Mouse (Mus musculus) regulatory T cell (primary cell): ENCODE measurements around the gene Sgsh.
"Not testable (repeated sequence)": the region's sequence is repeated elsewhere in the genome, so short reads cannot be mapped to it uniquely, and the experiment has no call there.

Experiments
- in situ Hi-C: fragments of 300-600 bp; cut with MboI, MseI; formaldehyde crosslinking; loops from one replicate; pipeline ENCODE4 v1.15.1; 2025; ENCODE audit warnings: high pct_unique_total_duplicates

Sgsh gene

DNA sequence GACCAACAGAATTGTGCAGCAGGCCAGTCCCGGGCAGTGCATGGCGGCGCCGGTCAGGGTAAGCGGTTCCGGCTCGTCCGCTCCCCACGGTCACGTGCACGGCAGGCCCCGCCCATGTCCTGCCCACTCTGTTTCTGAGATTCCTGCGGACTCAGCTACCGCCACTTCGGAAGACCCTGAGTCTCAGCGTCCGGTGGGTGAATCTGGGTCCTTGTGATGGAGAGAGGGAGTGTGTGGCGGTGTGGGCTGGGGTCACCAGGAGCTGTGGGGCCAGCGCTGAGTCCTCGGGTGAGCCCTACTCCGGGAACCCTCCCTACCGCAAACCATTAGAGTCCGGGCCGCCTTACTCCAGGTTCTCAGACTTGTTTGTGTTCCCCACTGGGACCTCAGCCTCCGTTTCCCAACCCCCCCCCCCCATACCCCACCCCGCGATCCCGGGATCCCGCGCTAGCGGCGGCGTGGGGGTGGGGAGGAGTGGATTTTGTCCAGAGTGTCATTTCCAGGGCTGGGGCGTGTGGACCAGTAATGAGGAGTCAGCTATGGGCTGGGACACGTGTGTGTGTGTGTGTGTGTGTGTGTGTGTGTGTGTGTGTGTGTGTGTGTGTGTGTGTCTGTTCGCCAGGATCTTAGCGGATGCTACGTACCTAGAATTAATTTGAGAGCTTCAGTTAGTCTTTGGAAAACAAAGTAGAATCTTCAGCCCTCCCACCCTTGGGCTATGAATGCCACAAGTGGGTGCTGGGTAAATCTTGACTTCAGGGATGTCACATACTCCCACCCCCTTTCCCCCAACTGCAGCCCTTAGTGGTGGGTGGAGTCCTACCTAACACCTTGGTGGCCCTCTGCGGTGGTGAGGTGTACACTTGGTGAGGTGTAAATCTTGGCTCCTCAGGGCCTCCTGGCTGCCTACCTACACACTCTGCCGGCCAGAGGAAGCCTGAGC lies at the start of gene Sgsh, which contains the start of gene Slc26a11:
Sgsh (minus strand) TSS at position 94 of the 943 bp plus-strand sequence.
Slc26a11 (plus strand) TSS at position 115 of the 943 bp plus-strand sequence.
- in situ Hi-C loops, result no loop called here

DNA sequence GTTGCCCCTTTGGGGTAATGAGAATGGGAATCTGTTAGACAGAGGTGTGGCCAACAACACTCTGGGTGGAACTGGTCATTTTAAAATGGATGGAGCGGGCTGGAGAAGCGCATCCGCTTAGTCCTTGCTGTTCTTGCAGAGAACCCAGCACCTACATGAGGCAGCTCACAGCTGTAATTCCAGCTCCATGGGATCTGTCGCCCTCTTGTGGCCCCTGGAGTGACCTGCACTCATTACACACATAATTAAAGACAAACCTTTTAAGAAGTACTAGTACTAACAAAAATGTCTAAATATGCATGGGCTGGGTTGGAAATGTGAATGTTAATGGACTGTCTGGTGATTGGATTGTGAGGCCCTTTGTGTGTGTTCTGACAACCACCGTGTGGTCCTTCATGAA lies 49.3 kb upstream of the Sgsh start:
- in situ Hi-C loops, result loop anchor here (5.0 kb wide), 1 partner anchor 72 kb away; no protein-coding TSS in a partner anchor

DNA sequence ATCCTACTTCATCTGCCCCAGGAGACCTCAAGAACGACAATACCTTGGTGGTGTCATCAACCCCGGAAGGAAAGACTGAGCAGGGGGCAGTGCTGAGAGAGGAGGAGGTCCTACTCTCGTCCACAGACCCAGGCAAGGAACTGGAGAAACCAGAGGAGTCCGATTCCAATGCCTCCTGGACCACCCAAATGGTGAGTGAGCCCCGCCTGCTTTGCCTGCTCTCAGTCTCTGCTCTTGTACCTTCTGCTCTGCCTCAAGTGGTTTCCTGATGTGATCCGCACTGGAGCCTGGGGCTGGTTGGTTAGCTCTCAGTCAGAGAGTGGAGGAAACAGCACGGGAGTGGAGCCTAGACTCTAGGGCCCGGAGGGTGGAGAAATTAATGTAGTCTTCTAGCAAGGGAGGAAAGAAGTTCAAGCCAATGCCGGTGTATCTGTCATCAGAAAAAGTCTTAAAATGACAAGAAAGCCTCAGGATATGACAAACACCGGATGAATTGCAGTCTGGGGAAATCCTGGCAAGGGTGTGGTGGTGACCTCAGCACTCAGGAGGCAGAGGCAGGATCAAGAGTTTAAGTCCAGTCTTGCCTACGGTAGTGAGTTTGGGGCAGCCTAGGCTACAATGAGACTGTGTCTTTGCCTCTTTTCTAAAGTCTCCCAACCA lies 47.3 kb upstream of the Sgsh start:
- in situ Hi-C loops, result no loop called here

DNA sequence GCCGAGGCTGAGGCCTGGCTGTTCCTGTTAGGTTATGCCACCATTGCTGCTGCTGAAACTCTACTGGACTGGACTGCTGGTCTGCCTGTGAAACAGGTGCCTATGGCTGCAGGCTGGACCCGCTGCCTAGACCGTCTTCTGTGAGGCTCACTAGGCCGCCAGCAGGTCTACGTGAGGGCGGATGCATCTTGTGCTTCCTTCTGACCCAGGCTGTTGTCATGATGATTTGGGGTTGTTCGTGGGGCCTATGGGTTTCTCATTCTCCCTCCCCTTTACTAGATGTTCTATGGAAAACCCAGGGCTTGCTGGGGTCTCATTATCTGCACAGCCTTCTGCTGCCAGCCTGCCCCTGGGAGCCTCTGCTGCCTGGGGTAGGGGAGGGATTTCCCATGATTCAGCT lies 41.1 kb upstream of the Sgsh start:
- in situ Hi-C loops, result loop anchor here (5.0 kb wide), 1 partner anchor 34 kb away; no protein-coding TSS in a partner anchor

DNA sequence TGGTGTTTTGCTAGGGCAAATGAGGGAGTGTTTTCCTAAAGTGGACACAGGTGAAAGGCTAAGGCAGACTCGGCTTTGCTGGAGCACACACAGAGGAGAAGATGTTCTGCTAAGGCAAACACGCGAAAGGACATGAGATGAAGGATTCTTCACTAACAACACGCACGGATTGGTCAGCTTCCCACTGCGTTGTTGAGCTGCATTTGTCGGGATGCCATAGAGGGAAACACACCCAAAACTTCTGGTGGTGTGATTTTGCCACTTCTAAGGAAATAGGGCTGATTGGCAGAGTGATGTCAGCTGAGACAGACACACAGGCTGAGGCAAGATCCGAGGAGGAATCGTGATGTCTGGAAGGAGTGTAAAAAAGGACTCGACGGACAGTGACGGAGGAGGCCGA lies 40.6 kb upstream of the Sgsh start:
- in situ Hi-C loops, result loop anchor here (5.0 kb wide), 1 partner anchor 34 kb away; no protein-coding TSS in a partner anchor

DNA sequence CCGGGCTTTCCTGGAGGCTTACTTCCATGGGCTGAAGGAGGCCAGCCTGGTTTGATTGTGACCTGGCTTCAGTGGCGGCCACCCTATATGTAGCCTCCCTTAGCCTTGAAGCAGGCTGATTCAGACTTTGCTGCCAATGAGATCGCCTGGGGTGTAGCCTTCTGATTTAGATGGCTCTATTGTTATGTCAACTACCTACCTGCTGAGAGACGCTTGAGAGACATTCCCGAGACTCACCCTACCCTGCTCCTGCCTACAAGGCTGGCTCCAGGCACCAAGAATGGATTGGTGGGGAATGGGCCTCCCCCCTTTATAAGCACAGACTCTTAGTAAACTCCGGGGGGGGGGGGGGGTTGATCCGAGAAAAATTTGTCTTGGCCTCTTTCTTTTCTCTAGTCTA lies 40.1 kb upstream of the Sgsh start:
- in situ Hi-C loops, result loop anchor here (5.0 kb wide), 1 partner anchor 33 kb away; no protein-coding TSS in a partner anchor

DNA sequence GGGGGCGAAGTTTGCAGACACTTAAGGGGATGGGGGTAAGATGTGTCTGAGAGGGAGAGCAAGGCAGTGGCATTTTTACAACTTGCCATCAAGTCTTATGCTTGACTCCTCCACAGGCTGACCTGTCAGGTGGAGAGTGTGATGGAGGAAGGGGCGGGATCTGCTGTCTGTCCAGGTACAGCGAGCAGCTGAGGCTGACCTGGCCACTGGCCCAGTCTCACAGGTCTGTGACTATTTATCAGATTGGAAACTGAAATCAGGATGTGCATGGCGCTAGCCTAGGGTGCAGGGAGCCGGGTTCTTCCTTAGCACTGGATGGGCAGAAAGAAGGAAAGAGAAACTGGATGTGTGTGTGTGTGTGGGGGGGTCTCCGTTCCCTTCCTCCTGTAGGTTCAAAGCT lies 38.9 kb upstream of the Sgsh start:
- in situ Hi-C loops, result no loop called here

DNA sequence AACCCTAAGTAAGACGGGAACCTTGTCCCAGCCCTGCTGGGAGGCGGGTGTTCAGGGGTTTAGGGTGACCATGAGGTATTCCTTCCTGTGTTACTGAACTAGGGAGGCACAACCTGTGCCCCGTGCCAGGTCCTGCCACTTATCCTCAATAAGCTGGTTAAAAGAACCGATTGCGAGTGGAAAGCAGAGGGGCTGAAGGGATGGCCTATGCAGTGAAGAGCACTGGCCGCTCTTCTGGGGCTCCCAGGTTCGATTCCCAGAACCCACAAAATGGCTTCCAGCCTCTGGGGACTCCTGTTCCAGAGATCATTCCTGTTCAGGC lies 38.1 kb upstream of the Sgsh start:
- in situ Hi-C loops, result no loop called here

DNA sequence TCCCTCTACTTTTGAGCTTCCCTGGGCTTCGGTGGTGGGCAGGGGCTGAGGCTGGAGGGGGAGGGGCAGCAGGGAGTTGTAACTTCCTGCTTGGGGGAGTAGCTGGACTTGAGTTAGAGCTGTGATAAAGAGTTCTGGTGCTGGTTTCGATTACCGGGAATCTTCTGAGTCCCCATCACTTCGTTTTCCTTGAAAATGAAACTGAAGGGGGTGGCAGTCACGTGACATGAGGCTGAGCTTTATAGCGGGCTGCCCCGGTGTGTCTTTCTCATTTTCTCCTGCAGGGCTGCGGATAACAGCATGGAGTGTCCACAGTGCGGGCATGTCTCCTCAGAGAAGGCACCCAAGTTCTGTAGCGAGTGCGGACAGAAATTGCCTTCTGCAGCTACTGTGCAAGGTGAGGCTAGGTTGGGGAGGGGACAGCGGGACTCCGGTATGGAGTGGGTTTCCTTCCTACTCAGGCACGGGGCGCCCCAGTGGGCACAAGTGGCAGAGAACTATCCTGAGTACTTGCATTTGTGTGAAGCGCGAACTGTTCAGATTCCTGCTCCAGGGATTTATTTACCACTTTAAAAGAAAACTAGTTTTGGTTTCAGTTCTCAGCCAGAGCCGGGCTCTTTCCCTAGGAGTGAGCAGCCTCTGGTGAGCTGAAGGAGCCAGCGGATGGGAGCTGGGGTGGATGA lies 37.6 kb upstream of the Sgsh start, which contains the start of gene Rnf213:
Rnf213 (plus strand) TSS at position 301 of the 683 bp plus-strand sequence.
- in situ Hi-C loops, result no loop called here

DNA sequence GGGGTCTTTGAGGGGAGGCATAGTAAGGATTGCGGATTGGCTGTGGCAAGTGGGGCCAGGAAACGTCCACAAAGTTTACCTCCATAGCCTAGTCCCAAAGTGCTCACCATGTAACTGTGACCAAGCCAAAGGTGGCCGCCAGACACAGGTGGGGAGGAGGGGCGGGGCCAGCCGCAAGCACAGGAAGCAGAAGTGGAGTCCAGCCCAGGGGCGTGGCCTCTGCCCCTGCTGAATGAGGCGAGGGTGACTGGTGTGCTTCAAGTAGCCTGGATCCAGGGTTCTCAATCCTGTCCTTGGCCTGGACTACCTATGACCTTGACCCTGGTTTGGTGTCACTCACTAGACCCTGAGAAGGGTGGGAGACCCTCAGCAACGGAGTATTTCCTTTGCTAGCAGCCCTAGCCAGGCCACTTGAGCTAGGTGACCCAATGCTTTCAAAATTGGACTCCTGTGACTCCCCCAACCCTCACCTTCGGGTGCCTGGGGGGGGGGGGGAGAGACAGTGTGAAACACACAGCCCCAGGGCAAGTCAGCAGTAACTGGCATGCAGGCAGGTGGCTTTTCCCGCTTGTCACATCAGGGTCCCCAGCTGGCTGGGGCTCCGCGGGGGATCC lies 36.8 kb upstream of the Sgsh start:
- in situ Hi-C loops, result no loop called here

DNA sequence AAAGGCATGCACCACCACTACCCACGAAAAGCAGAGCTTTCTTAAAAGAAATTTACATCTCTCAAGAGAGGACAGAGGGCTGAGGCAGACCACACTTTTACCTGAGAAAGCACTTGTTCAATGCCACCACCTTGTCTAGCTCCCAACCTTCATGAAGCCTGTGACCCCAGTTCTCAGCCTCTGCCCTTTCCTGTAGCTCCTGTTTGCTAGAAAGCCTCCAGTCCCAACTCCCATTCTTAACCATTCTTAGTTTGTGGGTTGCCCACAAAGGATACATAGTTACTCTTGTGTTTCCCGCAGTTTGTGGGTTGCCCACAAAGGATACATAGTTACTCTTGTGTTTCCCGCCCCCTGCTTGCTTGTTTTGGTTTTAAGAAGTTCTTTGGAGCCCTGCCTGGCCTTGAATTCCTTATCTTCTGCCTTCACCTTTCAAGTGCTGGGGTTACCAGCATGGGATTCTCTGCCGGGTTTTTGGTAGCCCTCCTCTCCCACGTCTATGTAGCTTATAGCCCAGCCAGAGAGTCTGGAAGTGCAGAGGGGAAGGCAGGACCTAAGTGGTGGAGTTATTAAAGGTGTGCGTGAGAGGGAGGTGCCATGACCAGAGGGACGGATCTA lies 36.2 kb upstream of the Sgsh start:
- in situ Hi-C loops, result no loop called here

DNA sequence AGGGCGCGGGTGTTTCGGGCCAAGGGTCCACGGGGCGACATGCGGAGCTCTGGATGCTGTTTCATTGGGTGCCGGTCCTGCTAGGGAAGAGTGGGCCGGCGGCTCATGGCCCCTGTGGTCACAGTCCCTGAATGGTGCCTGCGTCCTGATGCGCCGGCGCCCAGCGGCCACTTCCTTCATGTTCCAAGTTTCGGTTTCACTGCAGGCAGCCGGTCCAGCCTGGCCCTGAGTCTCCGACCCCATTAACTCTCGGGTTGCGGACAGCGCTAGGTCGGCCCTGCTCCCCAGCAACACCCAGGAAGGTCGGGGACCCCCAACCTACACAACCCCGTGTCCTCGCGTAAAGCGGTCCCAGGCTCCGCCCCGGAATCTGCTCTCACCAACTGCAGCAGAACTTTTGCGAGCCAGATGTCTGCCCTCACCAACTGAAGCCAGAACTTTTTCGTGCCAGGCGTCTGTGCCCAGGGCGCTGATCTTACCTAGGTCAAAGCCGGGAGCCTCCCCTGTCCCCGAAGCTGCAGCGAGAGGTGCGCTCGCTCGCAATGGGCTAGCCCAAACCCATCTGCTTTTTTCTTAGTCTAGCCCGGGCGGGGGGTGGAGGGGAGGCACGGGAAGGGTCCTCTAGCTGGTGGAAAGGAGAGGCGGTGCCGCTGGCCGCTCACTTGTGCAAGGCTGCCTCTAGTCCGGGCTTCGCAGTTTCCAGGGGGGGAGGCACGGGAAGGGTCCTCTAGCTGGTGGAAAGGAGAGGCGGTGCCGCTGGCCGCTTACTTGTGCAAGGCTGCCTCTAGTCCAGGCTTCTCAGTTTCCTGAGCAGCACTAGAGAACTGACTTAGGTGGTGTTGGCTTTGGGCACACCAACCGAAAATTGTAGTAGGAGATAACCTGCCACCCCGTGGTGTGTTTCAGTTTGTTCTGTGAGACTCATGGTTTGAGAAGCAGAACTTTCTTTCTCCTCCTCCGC lies 35.2 kb upstream of the Sgsh start:
- in situ Hi-C loops, result no loop called here

DNA sequence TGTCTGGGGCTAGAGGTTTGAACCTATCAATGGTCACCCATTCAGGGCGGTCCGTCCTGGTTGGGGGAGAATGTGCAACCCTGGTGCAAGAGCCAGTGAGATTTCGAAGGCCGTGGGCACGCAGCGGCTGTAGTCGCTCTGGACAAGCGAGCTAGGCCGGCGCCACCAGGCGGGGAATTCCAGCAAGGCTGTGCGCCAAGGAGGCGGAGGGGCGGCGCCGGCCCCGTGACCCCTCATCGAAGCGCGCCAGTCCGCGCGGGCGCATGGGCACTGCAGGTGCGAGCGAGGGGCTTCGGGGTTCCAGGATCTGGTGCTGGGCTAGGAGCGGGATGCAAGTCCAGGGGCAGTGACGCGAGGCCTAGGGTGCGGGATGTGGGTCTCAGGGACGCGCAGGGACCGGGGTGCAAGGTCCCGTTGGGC lies 34.5 kb upstream of the Sgsh start:
- in situ Hi-C loops, result no loop called here

DNA sequence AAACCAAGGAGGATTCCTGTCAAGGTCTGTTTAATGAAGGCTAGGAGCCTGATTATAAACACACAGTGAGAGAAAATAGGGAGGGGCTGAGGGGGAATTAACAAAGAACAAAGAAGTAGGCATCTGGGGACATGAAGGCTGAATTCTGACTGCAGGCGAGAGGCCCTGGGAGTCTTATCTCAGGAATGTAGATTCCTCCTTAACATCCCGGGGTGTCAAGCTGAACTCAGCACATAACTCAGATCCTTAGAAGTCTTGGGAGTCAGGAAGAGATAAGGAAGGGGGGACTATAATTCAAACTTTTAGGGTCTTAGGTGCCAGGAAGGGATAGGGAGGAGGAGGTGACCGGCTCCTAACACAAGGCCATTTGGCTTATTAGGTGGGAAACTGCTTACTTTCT lies 31.9 kb upstream of the Sgsh start:
- in situ Hi-C loops, result not testable (repeated sequence)

DNA sequence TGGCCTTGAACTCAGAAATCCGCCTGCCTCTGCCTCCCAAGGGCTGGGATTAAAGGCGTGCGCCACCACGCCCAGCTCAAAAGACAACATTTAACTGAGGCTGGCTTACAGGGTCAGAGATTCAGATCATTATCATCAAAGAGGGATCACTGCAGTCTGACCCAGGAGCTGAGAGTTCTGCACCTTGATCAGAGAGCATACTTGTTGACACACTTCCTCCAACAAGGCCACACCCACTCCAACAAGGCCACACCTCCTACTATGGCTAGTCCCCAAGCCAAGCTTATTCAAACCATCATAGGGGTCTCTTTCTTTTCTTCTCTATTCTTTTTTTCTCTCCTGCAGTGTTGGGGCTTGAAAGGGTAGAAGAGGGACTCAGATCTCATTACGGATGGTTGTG lies 31.0 kb upstream of the Sgsh start:
- in situ Hi-C loops, result no loop called here

DNA sequence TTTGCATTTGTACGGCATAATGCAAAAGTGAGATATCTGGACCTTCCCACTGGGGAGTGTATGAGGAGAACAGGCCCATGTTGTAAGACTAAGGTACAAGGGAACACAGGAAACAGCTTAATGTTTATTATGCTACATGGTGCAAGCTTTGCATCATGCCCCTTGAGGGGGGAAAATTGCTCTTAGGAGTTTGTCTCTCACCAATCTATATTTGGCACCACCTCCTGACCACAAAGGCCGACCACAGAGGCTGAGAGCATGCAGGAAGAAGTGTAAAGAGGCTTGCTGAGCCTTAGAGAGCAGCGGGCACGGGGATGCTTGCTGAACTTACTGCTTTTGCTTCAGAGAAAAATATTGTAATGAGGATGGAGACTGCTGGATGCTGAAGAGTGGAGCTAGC lies 29.6 kb upstream of the Sgsh start:
- in situ Hi-C loops, result no loop called here

DNA sequence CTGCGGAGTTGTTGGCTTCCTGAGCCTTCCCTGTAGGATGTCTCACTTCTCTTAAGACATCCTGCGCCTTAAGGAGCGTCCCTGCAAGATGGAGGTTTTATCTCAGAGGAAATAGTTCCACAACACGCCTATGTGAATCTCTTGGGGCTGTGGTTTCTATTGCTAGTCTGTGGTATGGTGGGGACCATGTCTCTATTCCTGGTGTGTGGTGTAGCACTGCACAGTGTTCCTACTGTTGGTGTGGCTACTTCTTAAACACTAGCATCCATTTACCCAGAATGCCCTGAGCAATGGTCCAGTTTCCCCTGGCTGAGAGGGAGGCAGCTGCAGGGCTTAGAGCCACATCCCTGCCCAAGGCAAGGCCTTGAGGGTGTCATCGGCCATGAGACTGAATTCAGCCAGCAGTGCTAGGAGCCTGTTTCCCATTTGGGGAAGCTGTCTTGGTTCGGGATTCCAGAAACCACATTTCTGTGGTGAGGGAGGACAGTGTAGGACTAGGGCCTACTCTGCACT lies 27.1 kb upstream of the Sgsh start:
- in situ Hi-C loops, result no loop called here

DNA sequence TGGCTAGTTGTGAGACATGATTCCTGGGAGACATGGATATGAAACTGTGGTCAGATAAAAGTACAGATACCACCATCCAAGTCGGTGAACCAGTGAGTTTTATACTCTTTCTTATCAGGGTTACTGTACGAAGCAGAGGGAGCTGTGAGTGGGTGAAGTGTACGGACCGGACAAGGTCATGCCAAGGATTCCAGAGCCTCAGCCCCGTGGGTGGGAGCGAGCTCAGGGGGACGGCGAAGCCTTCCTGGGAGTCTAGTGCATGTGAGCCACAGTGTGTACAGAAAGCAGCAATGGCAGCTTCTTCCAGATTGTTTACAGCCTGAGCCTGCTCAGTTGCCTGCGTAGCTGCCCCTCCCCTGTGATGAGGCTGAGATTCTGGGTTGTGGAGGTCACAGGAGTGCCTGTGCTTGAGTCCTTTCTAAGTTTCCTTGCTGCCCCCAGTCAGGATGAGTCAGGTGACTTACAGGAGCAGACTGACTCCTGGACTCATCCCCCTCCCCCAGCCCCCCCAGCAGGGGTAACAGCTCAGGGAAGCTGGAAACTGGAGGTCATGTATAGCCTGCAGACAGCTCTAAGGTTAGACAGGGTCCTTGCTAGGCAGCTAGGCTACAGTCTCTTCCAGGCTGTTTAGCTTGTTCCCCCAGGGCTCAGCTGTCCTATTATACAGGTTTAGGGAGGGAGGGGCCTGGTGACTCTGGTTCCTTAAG lies 26.4 kb upstream of the Sgsh start:
- in situ Hi-C loops, result no loop called here

DNA sequence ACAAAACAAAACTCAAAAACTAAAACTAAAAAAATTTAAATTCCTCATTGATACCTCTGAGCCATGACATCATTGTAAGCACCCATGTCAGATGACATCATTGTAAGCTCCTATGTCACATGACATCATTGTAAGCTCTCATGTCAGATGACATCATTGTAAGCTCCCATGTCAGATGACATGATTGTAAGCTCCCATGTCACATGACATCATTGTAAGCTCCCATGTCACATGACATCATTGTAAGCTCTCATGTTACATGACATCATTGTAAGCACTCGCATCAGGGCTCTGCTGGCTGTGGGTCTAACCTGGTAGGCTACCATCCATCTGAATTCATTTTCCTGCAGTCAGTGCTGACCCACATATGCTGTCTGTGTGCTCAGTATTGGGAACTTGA lies 23.2 kb upstream of the Sgsh start:
- in situ Hi-C loops, result no loop called here
